Mouse (Mus musculus): Measurements from ENCODE around the gene Gm45808. TPM values are rescaled to one million over a fixed set of nuclear protein-coding genes. Genes with fewer than 3 reads are reported as not detected.
"Not testable (repeated sequence)": the region's sequence is repeated elsewhere in the genome, so short reads cannot be mapped to it uniquely, and the experiment has no call there.

Gm45808 gene
- under 1 TPM in 1 of 2 experiments, not detected in 1; 0.73 TPM for total RNA-seq (2021)

DNA sequence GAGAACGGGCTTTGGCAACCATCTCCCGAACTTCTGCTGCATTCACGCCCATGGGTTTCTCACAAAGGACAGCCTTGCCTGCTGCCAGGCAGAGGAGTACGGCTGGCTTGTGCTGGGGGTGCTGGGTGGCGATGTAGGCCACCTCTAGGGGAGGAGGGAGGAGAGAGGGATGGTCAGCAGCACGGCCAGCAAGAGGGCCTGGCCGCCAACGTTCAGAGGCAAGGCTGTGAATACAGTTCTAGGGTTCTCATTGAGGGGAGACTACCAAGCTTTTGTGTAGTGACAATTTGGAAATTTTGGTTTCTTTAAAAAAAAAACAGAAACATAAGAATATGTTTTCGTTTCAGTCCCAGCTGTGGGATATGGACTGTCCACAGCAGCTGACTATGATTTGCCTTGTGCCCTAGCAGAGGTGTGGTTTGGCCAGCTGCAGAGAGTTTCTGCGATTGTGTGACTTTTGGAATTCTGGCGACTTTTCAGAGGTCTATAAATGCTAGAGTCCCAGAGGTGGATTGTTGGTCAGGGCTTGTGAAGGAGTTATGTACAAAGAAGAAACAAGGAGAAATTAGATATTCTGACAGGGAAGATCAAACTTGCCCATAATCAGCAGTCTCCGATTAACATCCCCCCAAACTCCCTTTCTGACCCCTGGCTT is at the start of gene Gm45808:
TSS of gene Gm45808 (minus strand) at position 51 of the 655 bp plus-strand sequence.
- no peak for DNase-seq (ENCODE audit: low spot score in 2 of 2)
- intact Hi-C loops (cut with DNase I), result no loop called here

DNA sequence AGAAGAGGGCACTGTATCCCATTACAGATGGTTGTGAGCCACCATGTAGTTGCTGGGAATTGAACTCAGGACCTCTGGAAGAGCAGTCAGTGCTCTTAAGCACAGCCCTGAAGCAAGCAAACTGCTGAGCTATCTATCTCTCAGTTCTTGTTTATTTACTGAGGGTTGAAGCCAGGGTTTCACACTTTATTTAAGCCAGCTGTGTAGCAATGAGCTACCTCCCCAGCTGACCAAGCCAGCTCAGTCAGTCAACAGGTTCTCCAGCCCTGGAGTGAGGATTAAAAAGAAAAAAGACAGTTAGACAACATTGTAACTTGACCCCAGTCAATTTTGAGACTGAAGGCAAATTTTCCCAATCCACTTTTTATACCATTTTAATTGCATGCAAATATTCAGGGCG is 49.1 kb upstream of the Gm45808 start:
- DNase-seq (ENCODE audit: low spot score in 2 of 2), result no peak
- intact Hi-C loops (cut with DNase I), result no loop called here

- intact Hi-C loops (cut with DNase I), result no loop called here
- no peak for DNase-seq (ENCODE audit: low spot score in 2 of 2)
These were observed 44.0 kb upstream of the Gm45808 start for GRCm38 (mm10) chr7:45530643-45531042.

DNA sequence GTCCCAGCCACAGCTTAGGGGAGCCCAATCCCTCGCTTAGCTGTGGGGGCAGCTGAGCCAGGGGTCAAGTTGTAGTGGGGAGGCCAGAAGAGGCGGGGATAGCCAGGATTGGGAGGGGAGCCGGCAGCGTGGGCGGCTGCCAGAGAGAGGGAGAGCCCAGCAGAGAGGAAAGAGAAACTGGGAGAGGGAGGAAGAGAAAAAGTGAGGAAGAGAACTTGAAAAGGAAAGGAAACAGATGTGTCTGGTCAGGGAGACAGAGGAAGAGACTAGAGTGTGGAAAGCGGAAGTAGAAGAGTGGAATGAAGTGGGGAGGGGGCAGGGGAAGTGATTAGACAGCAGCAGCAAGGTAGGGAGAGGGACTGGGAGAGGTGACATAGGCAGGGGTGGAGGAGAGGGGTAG is 42.9 kb upstream of the Gm45808 start:
- DNase-seq (ENCODE audit: low spot score in 2 of 2), result no peak
- intact Hi-C loops (cut with DNase I), result no loop called here

GRCm38 (mm10) chr7:45527169-45527568 is 40.6 kb upstream of the Gm45808 start:
- DNase-seq (ENCODE audit: low spot score in 2 of 2); intact Hi-C loops (cut with DNase I): not testable (repeated sequence)

GRCm38 (mm10) chr7:45526474-45527120 is 40.0 kb upstream of the Gm45808 start:
- no peak for DNase-seq (ENCODE audit: low spot score in 2 of 2)
- intact Hi-C loops (cut with DNase I), result no loop called here

DNA sequence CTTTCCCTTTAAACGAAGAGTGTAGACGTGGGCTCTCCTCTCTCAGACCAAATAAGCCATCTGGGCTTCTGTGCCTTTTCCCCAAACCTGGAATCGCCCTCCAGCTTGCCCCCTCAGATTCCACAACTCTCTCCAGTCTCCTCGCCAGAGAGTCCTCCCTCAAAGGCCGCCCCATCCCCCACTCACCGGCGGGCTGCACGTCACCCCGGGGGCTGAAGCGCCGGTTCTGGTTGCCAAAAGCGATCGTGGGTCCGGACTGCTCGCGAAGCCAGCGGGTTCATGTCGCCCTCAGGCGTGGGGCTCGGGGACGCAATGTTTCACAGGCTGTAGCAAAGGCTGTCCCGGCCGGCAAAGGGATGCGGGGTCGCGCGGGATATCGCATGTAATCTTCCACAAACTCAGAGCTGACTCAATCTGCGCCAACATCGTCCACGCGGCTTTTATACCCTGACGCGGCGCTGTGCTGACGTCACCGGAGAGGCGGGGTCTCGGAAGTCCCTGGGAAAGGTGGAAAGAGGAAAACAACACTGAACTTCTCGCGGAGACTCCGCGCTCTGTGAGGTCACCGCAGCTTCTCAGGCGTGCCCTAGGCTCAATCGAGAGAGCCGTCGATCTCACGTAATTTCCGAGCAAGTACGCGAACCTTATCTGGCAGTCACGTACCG is 39.3 kb upstream of the Gm45808 start, which contains the start of the genes Ppp1r15a and Plekha4:
TSS of gene Ppp1r15a (minus strand) at position 460 of the 665 bp plus-strand sequence.
TSS of gene Plekha4 (plus strand) at position 522 of the 665 bp plus-strand sequence.
- DNase-seq (ENCODE audit: low spot score in 2 of 2), result peak; percentile 94 to 95
- intact Hi-C loops (cut with DNase I), result no loop called here

- intact Hi-C loops (cut with DNase I), result loop anchor here (5.0 kb wide), 1 partner anchor 48 kb away; no protein-coding TSS in a partner anchor
- no peak for DNase-seq (ENCODE audit: low spot score in 2 of 2)
These were observed 38.4 kb upstream of the Gm45808 start for GRCm38 (mm10) chr7:45524841-45525621.

GRCm38 (mm10) chr7:45523678-45524170 is 37.1 kb upstream of the Gm45808 start:
- intact Hi-C loops (cut with DNase I), result loop anchor here (5.0 kb wide), 1 partner anchor 46 kb away; no protein-coding TSS in a partner anchor
- no peak for DNase-seq (ENCODE audit: low spot score in 2 of 2)

DNA sequence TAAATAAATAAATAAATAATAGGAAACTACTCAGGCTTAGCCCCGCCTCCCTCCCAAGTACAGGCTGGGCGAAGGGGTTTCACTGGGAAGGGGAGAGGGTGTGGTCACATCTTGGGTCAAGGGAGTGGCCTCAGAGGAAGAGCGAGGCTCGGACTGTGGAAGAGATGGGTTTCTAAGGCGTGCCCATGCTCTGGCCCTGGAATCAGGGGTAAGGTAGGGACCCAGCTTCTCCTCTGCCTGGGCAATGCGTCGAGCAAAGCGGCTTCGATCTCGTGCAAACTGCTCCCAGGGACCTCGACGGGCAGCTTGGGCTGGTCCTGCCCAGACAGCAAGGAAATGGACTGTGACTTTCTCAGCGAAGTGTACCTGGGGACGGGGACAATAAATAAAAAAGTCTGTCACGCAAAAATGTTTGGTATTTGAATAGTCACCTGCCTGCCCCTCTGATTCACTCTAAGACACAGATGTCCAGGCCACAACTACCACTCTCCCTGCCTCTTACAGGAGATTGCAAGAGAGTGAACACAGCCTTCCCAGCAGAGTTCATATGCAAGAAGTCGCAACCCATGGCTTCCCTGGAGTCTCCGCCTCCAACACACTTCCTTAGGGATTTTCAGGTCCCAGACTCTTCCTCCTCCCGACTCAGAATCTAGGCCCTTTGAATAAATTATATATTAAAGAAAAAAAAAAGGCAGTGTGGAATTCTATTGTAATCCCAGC is 36.5 kb upstream of the Gm45808 start:
- intact Hi-C loops (cut with DNase I), result loop anchor here (5.0 kb wide), 1 partner anchor 46 kb away; no protein-coding TSS in a partner anchor
- no peak for DNase-seq (ENCODE audit: low spot score in 2 of 2)

- intact Hi-C loops (cut with DNase I), result loop anchor here (5.0 kb wide), 1 partner anchor 45 kb away; no protein-coding TSS in a partner anchor
- no peak for DNase-seq (ENCODE audit: low spot score in 2 of 2)
These were observed 35.7 kb upstream of the Gm45808 start for GRCm38 (mm10) chr7:45522194-45522752.

GRCm38 (mm10) chr7:45521728-45522184 is 35.1 kb upstream of the Gm45808 start:
- peak; percentile 91 to 96 for DNase-seq (ENCODE audit: low spot score in 2 of 2)
- intact Hi-C loops (cut with DNase I), result loop anchor here (5.0 kb wide), 1 partner anchor 44 kb away; no protein-coding TSS in a partner anchor

GRCm38 (mm10) chr7:45520605-45521004 is 34.0 kb upstream of the Gm45808 start:
- DNase-seq (ENCODE audit: low spot score in 2 of 2), result no peak
- intact Hi-C loops (cut with DNase I), result loop anchor here (5.0 kb wide), 1 partner anchor 43 kb away; no protein-coding TSS in a partner anchor

- intact Hi-C loops (cut with DNase I), result loop anchor here (5.0 kb wide), 1 partner anchor 42 kb away; no protein-coding TSS in a partner anchor
- no peak for DNase-seq (ENCODE audit: low spot score in 2 of 2)
These were observed 32.9 kb upstream of the Gm45808 start for GRCm38 (mm10) chr7:45519345-45520120.

GRCm38 (mm10) chr7:45518618-45519017 is 32.0 kb upstream of the Gm45808 start:
- no peak for DNase-seq (ENCODE audit: low spot score in 2 of 2)
- intact Hi-C loops (cut with DNase I), result no loop called here

- DNase-seq (ENCODE audit: low spot score in 2 of 2); intact Hi-C loops (cut with DNase I): not testable (repeated sequence)
These were observed 30.2 kb upstream of the Gm45808 start for GRCm38 (mm10) chr7:45516846-45517245.

GRCm38 (mm10) chr7:45515436-45515835 is 28.8 kb upstream of the Gm45808 start:
- intact Hi-C loops (cut with DNase I), result no loop called here
- DNase-seq (ENCODE audit: low spot score in 2 of 2), result no peak

Data from left cerebral cortex, postnatal 25 days (tissue).